Mouse (Mus musculus): Measurements from ENCODE around the gene Cks2.

DNA sequence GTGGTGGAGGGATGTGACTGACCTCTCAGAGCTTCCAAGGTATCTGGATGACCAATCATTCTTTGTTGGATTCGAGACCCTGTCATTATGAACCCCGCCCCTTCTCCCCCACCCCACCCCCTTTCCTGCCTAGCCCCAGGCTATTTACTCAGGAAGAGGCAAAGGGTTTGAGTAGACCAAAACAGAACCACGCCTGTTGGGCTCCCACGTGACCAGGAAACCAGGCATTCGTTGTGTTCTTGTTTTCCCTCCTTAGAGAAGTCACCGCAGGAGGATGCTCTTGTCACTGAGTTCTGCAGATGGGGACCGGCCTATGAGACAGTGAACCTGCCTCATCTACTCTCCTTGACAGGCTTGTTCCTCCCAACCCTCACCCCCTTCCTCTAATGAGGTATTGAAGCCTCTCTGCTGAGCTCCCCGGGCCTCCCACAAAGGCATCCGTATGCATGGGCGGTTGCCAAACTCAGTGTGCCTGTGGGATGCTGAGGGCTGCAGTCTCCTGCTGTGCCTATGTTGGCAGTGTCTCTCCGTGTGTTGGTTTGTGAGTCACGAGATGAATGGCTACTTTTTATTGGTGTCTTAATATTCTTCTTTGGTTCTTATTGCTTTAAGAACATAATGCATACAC lies 28.5 kb upstream of the Cks2 start:
- no peak for TF ChIP-seq CTCF (IDR thresholded peaks at IDR 0.05; ENCODE audit: low read depth, low read length)
- no peak for TF ChIP-seq POLR2A (IDR thresholded peaks at IDR 0.05; ENCODE audit: borderline replicate concordance, low read depth, low read length)
